Mouse (Mus musculus) MEL (cell line): ENCODE results near the gene Kctd10. TPM values are rescaled to one million over a fixed set of nuclear protein-coding genes. Genes with fewer than 3 reads are reported as not detected.

Experiments used
- DNase-seq: peaks from one replicate; pipeline ENCODE4 v3.0.0; 2011; ENCODE audit warnings: low read depth, low spot score
- H3K27ac ChIP-seq: 2 replicates; pipeline ENCODE4 v1.5.1; 2012; ENCODE audit warnings: low read depth, mild to moderate bottlenecking, control low read depth, low read length, moderate library complexity; ENCODE audit not compliant: control insufficient read depth
- H3K27me3 ChIP-seq, 2 experiments: fragments of 150-350 bp in 1 of 2; sonication (generic) in 1 of 2; 2 replicates each; pipeline ENCODE4 v1.6.1; 2012; ENCODE audit warnings: low read length in 2 of 2, mild to moderate bottlenecking in 2 of 2, improper control_type of control experiment in 1 of 2, moderate library complexity in 1 of 2; ENCODE audit not compliant: insufficient read depth in 2 of 2, control insufficient read depth in 1 of 2
- H3K36me3 ChIP-seq, 2 experiments: 2 replicates each; pipeline ENCODE4 v1.6.1; 2012 to 2014; ENCODE audit warnings: low read length in 2 of 2, improper control_type of control experiment in 1 of 2, inconsistent platforms in 1 of 2, mild to moderate bottlenecking in 1 of 2; ENCODE audit not compliant: insufficient read depth in 2 of 2, control insufficient read depth in 1 of 2
- H3K4me1 ChIP-seq, 2 experiments: fragments of 150-350 bp in 1 of 2; sonication (generic) in 1 of 2; 2 replicates each; pipeline ENCODE4 v1.6.1; 2012; ENCODE audit warnings: low read length in 2 of 2, improper control_type of control experiment in 1 of 2, mild to moderate bottlenecking in 1 of 2; ENCODE audit not compliant: insufficient read depth in 2 of 2, control insufficient read depth in 1 of 2
- H3K4me3 ChIP-seq, 2 experiments: fragments of 150-350 bp in 1 of 2; sonication (generic) in 1 of 2; 2 replicates each; pipeline ENCODE4 v1.5.1; 2012; ENCODE audit warnings: low read depth in 2 of 2, low read length in 2 of 2, mild to moderate bottlenecking in 2 of 2, moderate library complexity in 2 of 2, control low read depth in 1 of 2, improper control_type of control experiment in 1 of 2; ENCODE audit not compliant: control insufficient read depth in 1 of 2, insufficient read depth in 1 of 2
- H3K79me2 ChIP-seq: 2 replicates; pipeline ENCODE4 v1.6.1; 2012; ENCODE audit warnings: mild to moderate bottlenecking, low read length, moderate library complexity; ENCODE audit not compliant: control insufficient read depth, poor library complexity, insufficient read depth
- H3K9ac ChIP-seq: 2 replicates; pipeline ENCODE4 v1.6.1; 2012; ENCODE audit warnings: low read depth, mild to moderate bottlenecking, control low read depth, low read length, moderate library complexity; ENCODE audit not compliant: control insufficient read depth, poor library complexity, severe bottlenecking
- H3K9me3 ChIP-seq: fragments of 150-350 bp; sonication (generic); replicated peaks from 2 replicates; pipeline ENCODE4 v1.6.1; 2012; ENCODE audit warnings: mild to moderate bottlenecking, low read length, improper control_type of control experiment, moderate library complexity; ENCODE audit not compliant: insufficient read depth
- CTCF ChIP-seq, 3 experiments: IDR thresholded peaks in 2 of 3; conservative IDR thresholded peaks in 1 of 3; 2 replicates each; pipeline ENCODE4 v1.5.1; 2011 to 2012; ENCODE audit warnings: low read length in 3 of 3, low read depth in 2 of 3, mild to moderate bottlenecking in 2 of 3, improper control_type of control experiment in 1 of 3, inconsistent platforms in 1 of 3, mixed read lengths in 1 of 3, moderate library complexity in 1 of 3; ENCODE audit not compliant: control insufficient read depth in 1 of 3, insufficient read depth in 1 of 3, poor library complexity in 1 of 3, severe bottlenecking in 1 of 3
- E2F4 ChIP-seq: IDR thresholded peaks from 2 replicates; pipeline ENCODE4 v1.6.1; 2011; ENCODE audit warnings: low read depth, low read length, improper control_type of control experiment, borderline replicate concordance
- ELF1 ChIP-seq: IDR thresholded peaks from 2 replicates; pipeline ENCODE4 v1.6.1; 2014; ENCODE audit warnings: low read depth, mild to moderate bottlenecking, inconsistent platforms, low read length, improper control_type of control experiment, moderate library complexity
- GABPA ChIP-seq: IDR thresholded peaks from 2 replicates; pipeline ENCODE4 v1.6.1; 2012; ENCODE audit warnings: low read depth, mild to moderate bottlenecking, inconsistent platforms, low read length, improper control_type of control experiment, moderate library complexity
- KAT2A ChIP-seq: conservative IDR thresholded peaks from 2 replicates; pipeline ENCODE4 v1.6.1; 2012; ENCODE audit warnings: low read depth, low read length, improper control_type of control experiment, inconsistent platforms
- MAFK ChIP-seq: IDR thresholded peaks from 2 replicates; pipeline ENCODE4 v1.6.1; 2011; ENCODE audit warnings: low read depth, mild to moderate bottlenecking, low read length, improper control_type of control experiment, borderline replicate concordance
- MAX ChIP-seq: IDR thresholded peaks from 2 replicates; pipeline ENCODE4 v1.6.1; 2011; ENCODE audit warnings: low read length, improper control_type of control experiment
- MYC ChIP-seq: IDR thresholded peaks from 2 replicates; pipeline ENCODE4 v1.6.1; 2011; ENCODE audit warnings: low read depth, mild to moderate bottlenecking, low read length, improper control_type of control experiment, moderate library complexity
- NELFE ChIP-seq: IDR thresholded peaks from 2 replicates; pipeline ENCODE4 v1.6.1; 2011; ENCODE audit warnings: low read depth, low read length, improper control_type of control experiment
- POLR2A ChIP-seq, 2 experiments: IDR thresholded peaks; 2 replicates each; pipeline ENCODE4 v1.6.1; 2011 to 2012; ENCODE audit warnings: low read length in 2 of 2, mild to moderate bottlenecking in 2 of 2, control low read depth in 1 of 2, improper control_type of control experiment in 1 of 2, low read depth in 1 of 2, moderate library complexity in 1 of 2; ENCODE audit not compliant: control insufficient read depth in 1 of 2, insufficient read depth in 1 of 2, poor library complexity in 1 of 2
- RAD21 ChIP-seq: IDR thresholded peaks from 2 replicates; pipeline ENCODE4 v1.6.1; 2011; ENCODE audit warnings: mild to moderate bottlenecking, low read depth, low read length, improper control_type of control experiment
- RCOR1 ChIP-seq: IDR thresholded peaks from 2 replicates; pipeline ENCODE4 v1.6.1; 2012; ENCODE audit warnings: low read depth, mild to moderate bottlenecking, inconsistent platforms, low read length, improper control_type of control experiment
- SIN3A ChIP-seq: IDR thresholded peaks from 2 replicates; pipeline ENCODE4 v1.6.1; 2012; ENCODE audit warnings: low read length, improper control_type of control experiment, inconsistent platforms
- SMC3 ChIP-seq: IDR thresholded peaks from 2 replicates; pipeline ENCODE4 v1.6.1; 2011; ENCODE audit warnings: low read depth, low read length, improper control_type of control experiment
- TAL1 ChIP-seq: IDR thresholded peaks from 2 replicates; pipeline ENCODE4 v1.6.1; 2012; ENCODE audit warnings: mild to moderate bottlenecking, inconsistent platforms, low read length, moderate library complexity, mixed read lengths
- TBP ChIP-seq: IDR thresholded peaks from 2 replicates; pipeline ENCODE4 v1.8.0; 2011; ENCODE audit warnings: low read depth, low read length, improper control_type of control experiment
- TCF12 ChIP-seq: IDR thresholded peaks from 2 replicates; pipeline ENCODE4 v1.6.1; 2014; ENCODE audit warnings: low read depth, mild to moderate bottlenecking, inconsistent platforms, low read length, improper control_type of control experiment, moderate library complexity
- USF1 ChIP-seq: IDR thresholded peaks from 2 replicates; pipeline ENCODE4 v1.6.1; 2014; ENCODE audit warnings: low read depth, mild to moderate bottlenecking, inconsistent platforms, low read length, improper control_type of control experiment, moderate library complexity
- ZNF384 ChIP-seq: IDR thresholded peaks from 2 replicates; pipeline ENCODE4 v1.6.1; 2012; ENCODE audit warnings: low read depth, mild to moderate bottlenecking, inconsistent platforms, low read length, improper control_type of control experiment
- polyA plus RNA-seq, 2 experiments: library from polyadenylated mRNA; stranded (reverse) in 1 of 2; unstranded in 1 of 2; fragments of >175 nt in 1 of 2; fragments of >200 nt in 1 of 2; gene quantifications; 2 replicates each; pipeline versions ENCODE4 v1.2.1 to v1.2.4; 2012; ENCODE audit warnings: low replicate concordance in 2 of 2, low read depth in 1 of 2; ENCODE audit not compliant: insufficient read length in 2 of 2, insufficient read depth in 1 of 2, missing spikeins in 1 of 2
- total RNA-seq: library from RNA; depleted of rRNA; stranded (reverse); fragments of 300-350 nt; gene quantifications from 2 replicates; pipeline ENCODE4 v1.2.3, GENCODE M21; 2012

The Kctd10 gene
- total and polyA plus RNA-seq, 3 experiments = 42.2 to 47.8 TPM; not detected in 1

DNA sequence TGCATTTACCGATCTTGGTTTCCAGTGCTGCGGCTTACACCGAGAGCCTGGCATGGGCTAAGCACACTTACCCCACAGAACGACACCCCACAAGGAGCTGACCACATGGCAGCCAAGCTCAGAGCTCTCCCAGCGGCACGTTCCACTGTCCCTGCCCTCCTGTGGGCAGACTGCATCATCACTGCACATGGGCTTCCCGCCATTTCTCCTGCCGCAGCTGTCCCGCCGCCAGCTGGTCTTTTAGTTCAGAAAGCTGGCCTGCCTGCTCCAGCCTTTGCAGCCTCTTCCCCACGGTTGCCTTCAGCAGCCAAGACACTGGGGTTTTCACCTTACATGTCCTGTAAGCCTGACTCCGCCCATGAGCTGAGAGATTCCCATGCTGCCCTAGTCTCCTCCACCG is 30.1 kb upstream of the Kctd10 start:
- no peak for DNase-seq
- Histone ChIP-seq H3K27ac (no peak overlapping the region), H3K36me3 (no peaks in the 10 kb centered on the region; a peak in 1 of 4 replicates)

DNA sequence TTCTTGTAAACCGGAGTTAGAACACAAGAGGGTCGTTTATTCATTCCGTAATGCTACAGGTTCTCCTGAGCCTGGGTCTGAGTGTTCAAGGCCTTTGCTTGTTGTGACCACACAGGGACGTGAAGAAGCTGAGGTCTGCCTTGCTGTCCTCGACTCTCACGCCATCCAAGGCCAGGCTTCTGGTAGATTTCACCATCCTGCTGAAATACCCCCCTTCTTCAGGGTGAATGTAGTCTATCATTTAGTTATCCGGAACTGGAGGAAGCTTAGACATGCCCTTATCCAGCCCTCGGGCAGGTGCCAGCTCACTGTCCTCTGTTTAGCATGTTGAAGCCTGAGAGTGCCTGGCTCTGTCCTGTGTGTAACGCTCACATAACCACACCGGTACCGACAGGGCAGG is 28.5 kb upstream of the Kctd10 start:
- DNase-seq = no peak
- Histone ChIP-seq H3K27ac (no peak overlapping the region), H3K27me3 (no peaks in the 10 kb centered on the region), H3K4me3 (no peak overlapping the region), H3K9ac (no peak overlapping the region), H3K9me3 (no peaks in the 10 kb centered on the region), H3K36me3 (no peaks in the 10 kb centered on the region; a peak in 1 of 4 replicates), H3K79me2 (no peaks in the 10 kb centered on the region), H3K4me1 (no peaks in the 10 kb centered on the region)
- TF ChIP-seq GABPA = no peak
- no peak for TF ChIP-seq SMC3
- TF ChIP-seq MAFK = no peak
- TF ChIP-seq ELF1 = no peak
- no peak for TF ChIP-seq KAT2A
- TF ChIP-seq RAD21 = no peak
- TF ChIP-seq MYC = no peak
- TF ChIP-seq TAL1 = no peak
- no peak for TF ChIP-seq SIN3A
- no peak for TF ChIP-seq MAX
- TF ChIP-seq NELFE = no peak
- no peak for TF ChIP-seq TBP
- TF ChIP-seq E2F4 = no peak
- no peak for TF ChIP-seq POLR2A (IDR thresholded peaks at IDR 0.05; ENCODE audit: control insufficient read depth in 1 of 2, insufficient read depth in 1 of 2, low read depth in 1 of 2, low read length in 2 of 2, poor library complexity in 1 of 2)

More for the DNA sequence above, 30.1 kb upstream of the Kctd10 start:
- Histone ChIP-seq H3K79me2 (no peaks in the 10 kb centered on the region), H3K4me3 (no peak overlapping the region), H3K9ac (no peak overlapping the region), H3K27me3 (no peaks in the 10 kb centered on the region), H3K4me1 (no peaks in the 10 kb centered on the region), H3K9me3 (no peaks in the 10 kb centered on the region)
- TF ChIP-seq TCF12 (no peak), CTCF (IDR thresholded peaks at IDR 0.05 in 2 of 3, conservative IDR thresholded peaks at IDR 0.05 in 1 of 3; ENCODE audit: control insufficient read depth in 1 of 3, insufficient read depth in 1 of 3, low read depth in 2 of 3, low read length in 3 of 3, poor library complexity in 1 of 3, severe bottlenecking in 1 of 3) (no peak), POLR2A (IDR thresholded peaks at IDR 0.05; ENCODE audit: control insufficient read depth in 1 of 2, insufficient read depth in 1 of 2, low read depth in 1 of 2, low read length in 2 of 2, poor library complexity in 1 of 2) (no peak), ZNF384 (no peak), RCOR1 (no peak)

DNA sequence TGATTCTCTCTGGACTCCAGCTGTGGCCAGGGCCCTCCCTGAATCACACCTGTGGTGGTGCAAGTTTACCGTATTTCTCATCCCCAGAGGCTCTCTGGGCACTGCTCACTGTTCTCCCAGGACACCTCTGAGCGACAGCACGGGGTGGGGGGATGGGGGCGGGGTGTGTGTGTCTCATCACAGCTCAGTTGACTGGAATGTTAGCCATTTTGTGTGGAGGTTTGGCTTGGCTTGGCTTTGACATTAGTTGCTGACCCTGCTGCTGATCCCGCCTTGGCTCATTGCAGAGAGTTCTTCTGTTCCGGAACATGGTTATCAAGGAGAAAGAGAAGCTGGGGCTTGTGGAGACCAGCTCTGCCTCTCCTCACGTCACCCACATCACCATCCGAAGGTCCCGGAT is 27.5 kb upstream of the Kctd10 start:
- no peaks in the 10 kb centered on the region for H3K9me3 ChIP-seq
- H3K36me3 ChIP-seq = no peaks in the 10 kb centered on the region; a peak in 1 of 4 replicates
- DNase-seq = no peak
- no peaks in the 10 kb centered on the region for H3K4me1 ChIP-seq
- no peak for TF ChIP-seq MAX
- TF ChIP-seq USF1 = no peak
- no peak for TF ChIP-seq NELFE
- TF ChIP-seq SIN3A = no peak
- no peak for TF ChIP-seq ZNF384
- TF ChIP-seq ELF1 = no peak
- TF ChIP-seq SMC3 = no peak
- H3K9ac ChIP-seq = no peak overlapping the region
- no peaks in the 10 kb centered on the region for H3K27me3 ChIP-seq
- H3K27ac ChIP-seq = no peak overlapping the region
- no peak overlapping the region for H3K4me3 ChIP-seq
- H3K79me2 ChIP-seq = no peaks in the 10 kb centered on the region
